Mouse (Mus musculus): ENCODE measurements around the gene Dgkh. TPM values are rescaled to one million over a fixed set of nuclear protein-coding genes. Genes with fewer than 3 reads are reported as not detected.
"Not testable (repeated sequence)": the region's sequence is repeated elsewhere in the genome, so short reads cannot be mapped to it uniquely, and the experiment has no call there.

Dgkh gene
- polyA plus RNA-seq, 1 experiment from 2014 or later: 0.26 TPM

DNA sequence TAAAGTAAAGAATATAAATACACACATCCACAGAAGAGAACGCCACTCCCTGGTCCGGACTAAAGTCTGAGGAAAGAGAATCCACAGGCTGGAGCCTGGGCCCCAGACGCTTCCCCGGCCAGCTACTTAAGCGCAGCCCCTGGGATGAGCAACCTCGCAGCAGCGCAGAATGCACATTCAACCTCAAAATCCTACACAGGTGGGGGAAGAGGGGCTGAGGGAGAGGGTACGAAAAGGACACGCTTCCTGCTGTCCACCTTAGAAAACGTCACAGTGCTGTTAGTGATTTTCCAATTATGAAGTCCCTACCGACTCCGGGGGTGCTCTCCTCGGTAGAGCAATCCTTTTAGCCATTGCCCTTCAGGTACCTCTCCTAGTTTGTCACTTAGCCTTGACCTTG, 6.6 kb downstream of the Dgkh start:
- 34% methylated on average over 13 of the region's 13 CpGs for WGBS (ENCODE audit: insufficient replicate concordance)
- Histone ChIP-seq H3K36me3 (ENCODE audit: control insufficient read depth, insufficient read depth) (no peaks in the 10 kb centered on the region), H3K9me3 (replicated peaks; ENCODE audit: control insufficient read depth, low read length) (no peaks in the 10 kb centered on the region), H3K4me1 (ENCODE audit: control insufficient read depth, low read depth, low read length) (peaks cover 6% of the 10 kb centered on the region), H3K4me3 (ENCODE audit: low read depth, low read length) (peak overlapping the region; percentile 65), H3K9ac (ENCODE audit: low read depth, low read length) (no peak overlapping the region), H3K4me2 (ENCODE audit: low read depth, low read length) (peak overlapping the region; percentile 67), H3K27me3 (ENCODE audit: control insufficient read depth, insufficient read depth, low read depth, low read length) (peaks cover 15% of the 10 kb centered on the region), H3K27ac (ENCODE audit: low read length) (no peak overlapping the region)
- ATAC-seq (ENCODE audit: low read depth): no peak

DNA sequence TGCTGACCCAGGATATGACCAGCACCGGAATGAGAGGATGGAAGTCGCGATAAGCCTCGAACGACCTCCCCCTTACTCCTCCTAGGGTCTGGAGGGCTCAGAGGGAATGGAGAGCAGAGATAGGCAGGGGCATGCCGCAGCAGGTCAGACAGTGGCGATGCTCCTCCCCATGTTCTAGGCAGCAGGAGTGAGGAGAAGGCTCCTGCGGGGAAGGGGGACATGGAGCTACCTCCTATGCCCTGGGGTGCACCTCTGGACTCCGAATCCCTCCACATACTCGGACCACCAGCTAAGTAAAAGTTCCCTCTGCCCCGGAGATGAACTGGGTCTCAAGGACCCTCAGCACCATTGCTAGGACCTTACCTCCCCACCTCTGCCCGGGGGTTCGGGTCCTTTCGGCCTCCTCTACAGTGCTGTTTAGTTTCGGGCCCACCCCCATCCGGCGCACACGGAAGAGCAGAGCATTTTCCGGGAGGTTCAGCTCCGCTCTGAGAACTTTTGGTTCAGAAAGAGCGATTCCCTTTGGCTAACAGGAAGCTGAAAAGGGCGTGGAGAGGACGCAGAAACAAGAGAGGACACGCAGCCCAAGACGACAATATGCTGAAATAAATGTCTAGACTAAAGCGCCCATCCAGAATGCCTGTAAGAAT, 7.1 kb downstream of the Dgkh start:
- Histone ChIP-seq H3K36me3 (ENCODE audit: control insufficient read depth, insufficient read depth) (no peaks in the 10 kb centered on the region), H3K4me1 (ENCODE audit: control insufficient read depth, low read depth, low read length) (peaks cover 6% of the 10 kb centered on the region), H3K27ac (ENCODE audit: low read length) (no peak overlapping the region), H3K9me3 (replicated peaks; ENCODE audit: control insufficient read depth, low read length) (no peaks in the 10 kb centered on the region), H3K4me3 (ENCODE audit: low read depth, low read length) (peak overlapping the region; percentile 65), H3K9ac (ENCODE audit: low read depth, low read length) (peak overlapping the region; percentile 20; the same call in 1 of the 2 replicates), H3K4me2 (ENCODE audit: low read depth, low read length) (peak overlapping the region; percentile 67), H3K27me3 (ENCODE audit: control insufficient read depth, insufficient read depth, low read depth, low read length) (peaks cover 11% of the 10 kb centered on the region)
- 2% methylated on average over 26 of the region's 26 CpGs for WGBS (ENCODE audit: insufficient replicate concordance)
- ATAC-seq (ENCODE audit: low read depth): peak; percentile 39

DNA sequence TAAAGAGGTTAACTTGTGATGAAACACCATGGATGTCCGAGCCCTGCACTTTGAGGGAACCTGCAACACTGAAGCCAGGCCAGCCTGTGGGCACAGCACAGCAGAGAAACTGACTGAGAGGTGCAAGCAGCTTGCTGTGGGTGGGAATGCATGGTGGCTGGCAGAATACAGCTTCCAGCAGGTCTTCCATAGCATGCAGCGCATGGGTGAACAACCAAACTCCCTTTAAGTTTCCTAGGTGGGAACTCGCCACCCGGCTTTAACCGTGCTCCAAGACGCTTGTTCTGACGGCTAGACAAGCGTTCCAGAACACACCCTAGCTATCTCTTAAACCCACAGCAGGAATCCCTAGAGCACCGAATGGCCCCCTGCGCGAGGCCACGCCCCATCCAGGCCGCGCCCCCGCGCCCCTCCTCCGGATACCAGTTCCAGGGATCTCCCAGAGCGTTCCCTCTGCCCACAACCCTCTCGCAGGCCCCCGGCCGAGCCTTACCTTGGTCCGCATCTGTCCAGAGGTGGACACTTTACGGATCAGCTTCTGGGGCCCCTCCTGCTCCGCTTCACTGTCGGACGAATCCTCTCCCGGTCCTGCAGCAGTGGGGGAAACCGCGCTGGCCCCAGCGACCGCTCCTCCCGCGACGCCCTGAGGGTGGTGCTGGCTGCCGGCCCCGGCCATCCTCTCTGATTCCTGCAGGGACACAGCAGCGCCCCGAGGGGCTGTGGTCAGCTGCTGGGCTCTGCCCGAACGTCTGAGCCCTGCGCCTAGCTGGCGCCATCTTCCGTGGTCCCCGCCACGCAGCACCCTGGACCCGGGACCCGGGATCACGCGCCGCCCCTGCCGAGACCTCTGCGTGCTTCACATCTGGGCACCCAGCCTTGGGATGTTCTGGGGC, 7.9 kb downstream of the Dgkh start:
- Histone ChIP-seq H3K36me3 (ENCODE audit: control insufficient read depth, insufficient read depth) (no peaks in the 10 kb centered on the region), H3K4me3 (ENCODE audit: low read depth, low read length) (peak overlapping the region; percentile 65), H3K27me3 (ENCODE audit: control insufficient read depth, insufficient read depth, low read depth, low read length) (peaks cover 8% of the 10 kb centered on the region), H3K4me1 (ENCODE audit: control insufficient read depth, low read depth, low read length) (peaks cover 6% of the 10 kb centered on the region), H3K9ac (ENCODE audit: low read depth, low read length) (peak overlapping the region; percentile 42; the same call in 1 of the 2 replicates), H3K27ac (ENCODE audit: low read length) (no peak overlapping the region), H3K9me3 (replicated peaks; ENCODE audit: control insufficient read depth, low read length) (no peaks in the 10 kb centered on the region), H3K4me2 (ENCODE audit: low read depth, low read length) (peak overlapping the region; percentile 67)
- peak; percentile 80 for ATAC-seq (ENCODE audit: low read depth)
- WGBS (ENCODE audit: insufficient replicate concordance): under 1% methylated on average over 52 of the region's 52 CpGs

DNA sequence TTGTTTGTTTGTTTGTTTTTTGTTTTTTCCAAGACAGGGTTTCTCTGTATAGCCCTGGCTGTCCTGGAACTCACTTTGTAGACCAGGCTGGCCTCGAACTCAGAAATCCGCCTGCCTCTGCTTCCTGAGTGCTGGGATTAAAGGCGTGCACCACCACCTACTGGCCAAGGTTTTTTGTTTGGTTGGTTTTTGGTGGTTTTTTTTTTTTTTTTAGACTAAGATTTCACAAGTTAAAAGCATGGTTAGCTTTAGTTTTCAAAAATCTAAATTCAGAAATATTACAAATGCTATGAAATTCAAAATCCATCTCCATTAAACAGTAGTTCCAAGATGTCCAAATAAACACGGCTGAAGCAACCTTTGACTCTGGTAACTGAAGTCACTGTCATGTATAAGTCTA, 8.9 kb downstream of the Dgkh start:
- 71% methylated on average over 4 of the region's 4 CpGs for WGBS (ENCODE audit: insufficient replicate concordance)
- H3K4me1 ChIP-seq (ENCODE audit: control insufficient read depth, low read depth, low read length); H3K4me2 ChIP-seq (ENCODE audit: low read depth, low read length); H3K9ac ChIP-seq (ENCODE audit: low read depth, low read length); ATAC-seq (ENCODE audit: low read depth); H3K9me3 ChIP-seq (replicated peaks; ENCODE audit: control insufficient read depth, low read length); H3K4me3 ChIP-seq (ENCODE audit: low read depth, low read length); H3K36me3 ChIP-seq (ENCODE audit: control insufficient read depth, insufficient read depth); H3K27me3 ChIP-seq (ENCODE audit: control insufficient read depth, insufficient read depth, low read depth, low read length); H3K27ac ChIP-seq (ENCODE audit: low read length): not testable (repeated sequence)

DNA sequence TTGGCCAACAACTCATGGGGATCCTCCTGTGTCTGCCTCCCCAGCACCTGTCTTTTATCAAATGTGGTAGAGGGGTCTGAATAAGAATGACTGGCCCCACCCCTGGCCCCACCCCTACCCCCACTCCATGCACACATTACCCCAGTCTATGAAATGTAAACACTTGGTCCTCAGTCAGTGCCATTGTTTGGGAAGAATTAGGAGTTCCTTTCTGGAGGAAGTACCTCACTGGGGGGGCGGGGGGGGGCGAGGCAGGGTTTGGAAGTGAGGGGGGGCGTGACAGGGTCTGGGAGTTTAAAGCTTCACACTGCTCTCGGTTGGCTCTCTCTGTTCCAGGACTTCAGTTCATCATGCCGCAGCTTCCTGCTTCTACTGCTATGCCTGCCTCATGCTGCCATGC, 10.5 kb downstream of the Dgkh start:
- Histone ChIP-seq H3K4me1 (ENCODE audit: control insufficient read depth, low read depth, low read length) (peaks cover 6% of the 10 kb centered on the region), H3K27me3 (ENCODE audit: control insufficient read depth, insufficient read depth, low read depth, low read length) (peaks cover 8% of the 10 kb centered on the region), H3K9ac (ENCODE audit: low read depth, low read length) (no peak overlapping the region), H3K36me3 (ENCODE audit: control insufficient read depth, insufficient read depth) (no peaks in the 10 kb centered on the region), H3K27ac (ENCODE audit: low read length) (no peak overlapping the region), H3K4me2 (ENCODE audit: low read depth, low read length) (no peak overlapping the region), H3K9me3 (replicated peaks; ENCODE audit: control insufficient read depth, low read length) (no peaks in the 10 kb centered on the region), H3K4me3 (ENCODE audit: low read depth, low read length) (no peak overlapping the region)
- WGBS (ENCODE audit: insufficient replicate concordance): 59% methylated on average over 5 of the region's 5 CpGs
- ATAC-seq (ENCODE audit: low read depth): no peak

DNA sequence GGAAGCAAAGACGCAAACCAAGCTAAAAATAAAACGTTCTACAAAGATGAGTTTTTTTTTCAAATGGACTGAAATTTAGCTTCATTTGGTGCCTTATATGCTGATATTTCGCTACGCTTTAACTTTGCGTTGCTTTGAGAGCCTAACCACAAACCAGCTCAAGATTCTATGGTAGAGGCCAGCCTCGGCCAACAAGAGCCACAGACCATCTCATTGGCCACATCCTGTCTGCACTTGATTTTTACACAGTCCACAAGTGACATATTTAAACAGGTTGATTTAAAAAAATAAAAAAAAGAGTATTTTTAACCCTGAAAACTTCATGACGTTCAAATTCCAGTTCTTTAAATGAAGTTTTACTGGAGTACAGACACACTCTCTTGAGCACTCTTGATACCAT, 16.5 kb downstream of the Dgkh start:
- H3K36me3 ChIP-seq (ENCODE audit: control insufficient read depth, insufficient read depth): no peaks in the 10 kb centered on the region
- H3K9me3 ChIP-seq (replicated peaks; ENCODE audit: control insufficient read depth, low read length): no peaks in the 10 kb centered on the region
- H3K4me3 ChIP-seq (ENCODE audit: low read depth, low read length): no peak overlapping the region
- H3K4me2 ChIP-seq (ENCODE audit: low read depth, low read length): no peak overlapping the region
- no peak for ATAC-seq (ENCODE audit: low read depth)
- WGBS (ENCODE audit: insufficient replicate concordance): 67% methylated on average over 7 of the region's 7 CpGs
- H3K27me3 ChIP-seq (ENCODE audit: control insufficient read depth, insufficient read depth, low read depth, low read length): no peaks in the 10 kb centered on the region
- H3K4me1 ChIP-seq (ENCODE audit: control insufficient read depth, low read depth, low read length): no peaks in the 10 kb centered on the region
- no peak overlapping the region for H3K9ac ChIP-seq (ENCODE audit: low read depth, low read length)
- H3K27ac ChIP-seq (ENCODE audit: low read length): no peak overlapping the region

DNA sequence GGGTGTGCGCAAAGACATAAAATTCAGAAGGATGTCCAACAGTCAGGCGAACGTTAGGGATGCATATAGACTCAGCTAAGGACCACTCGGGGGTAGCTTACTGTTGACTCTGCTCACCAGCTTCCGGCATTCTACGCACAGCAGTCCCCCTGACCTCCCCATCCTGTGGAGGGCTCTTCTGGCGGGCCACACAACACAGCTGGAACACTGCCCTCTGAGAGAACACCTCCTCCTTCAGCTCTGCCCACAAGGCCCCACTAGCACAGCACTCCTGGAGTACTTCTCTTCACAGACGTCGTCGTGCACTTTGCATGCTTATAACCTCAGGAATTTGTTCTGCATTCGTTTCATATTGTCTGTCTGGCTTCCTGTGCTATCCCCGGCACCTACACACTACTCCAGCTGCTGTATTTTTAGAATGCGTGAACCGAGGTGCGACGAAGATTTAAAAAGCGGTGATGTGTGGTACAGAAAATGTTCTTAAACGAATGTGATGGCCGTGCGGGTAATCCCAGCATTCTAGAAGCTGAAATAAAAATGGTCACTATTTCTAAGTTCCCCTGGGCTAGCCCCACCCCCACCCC, 19.9 kb downstream of the Dgkh start:
- no peak for ATAC-seq (ENCODE audit: low read depth)
- Histone ChIP-seq H3K4me3 (ENCODE audit: low read depth, low read length) (no peak overlapping the region), H3K27me3 (ENCODE audit: control insufficient read depth, insufficient read depth, low read depth, low read length) (no peaks in the 10 kb centered on the region), H3K4me2 (ENCODE audit: low read depth, low read length) (no peak overlapping the region), H3K27ac (ENCODE audit: low read length) (no peak overlapping the region), H3K36me3 (ENCODE audit: control insufficient read depth, insufficient read depth) (no peaks in the 10 kb centered on the region), H3K9me3 (replicated peaks; ENCODE audit: control insufficient read depth, low read length) (no peaks in the 10 kb centered on the region), H3K9ac (ENCODE audit: low read depth, low read length) (no peak overlapping the region), H3K4me1 (ENCODE audit: control insufficient read depth, low read depth, low read length) (no peaks in the 10 kb centered on the region)
- 60% methylated on average over 20 of the region's 20 CpGs for WGBS (ENCODE audit: insufficient replicate concordance)

DNA sequence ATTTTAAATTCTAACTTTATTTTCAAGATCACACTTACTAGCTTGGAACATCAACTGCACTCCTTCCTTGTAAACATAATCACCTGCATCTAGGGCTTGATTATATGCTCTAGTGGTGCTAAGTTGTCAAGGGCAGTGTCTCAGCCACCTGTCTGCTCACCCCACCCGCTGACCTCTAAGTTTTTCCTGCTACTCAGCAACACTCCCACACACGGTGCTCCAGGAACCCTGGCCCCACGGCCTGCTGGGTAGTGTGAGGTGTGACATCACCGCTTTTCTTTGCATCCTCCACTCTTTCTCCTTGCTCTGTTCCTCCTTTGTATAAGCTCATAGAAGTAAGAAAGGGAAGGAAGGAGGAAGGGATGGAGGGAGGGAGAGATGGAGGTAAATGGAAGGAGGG, 21.9 kb downstream of the Dgkh start:
- no peak overlapping the region for H3K27ac ChIP-seq (ENCODE audit: low read length)
- no peak overlapping the region for H3K4me3 ChIP-seq (ENCODE audit: low read depth, low read length)
- H3K4me1 ChIP-seq (ENCODE audit: control insufficient read depth, low read depth, low read length): no peaks in the 10 kb centered on the region
- H3K27me3 ChIP-seq (ENCODE audit: control insufficient read depth, insufficient read depth, low read depth, low read length): no peaks in the 10 kb centered on the region
- H3K9ac ChIP-seq (ENCODE audit: low read depth, low read length): no peak overlapping the region
- no peaks in the 10 kb centered on the region for H3K36me3 ChIP-seq (ENCODE audit: control insufficient read depth, insufficient read depth)
- H3K4me2 ChIP-seq (ENCODE audit: low read depth, low read length): no peak overlapping the region
- 44% methylated on average over 4 of the region's 4 CpGs for WGBS (ENCODE audit: insufficient replicate concordance)
- no peaks in the 10 kb centered on the region for H3K9me3 ChIP-seq (replicated peaks; ENCODE audit: control insufficient read depth, low read length)
- no peak for ATAC-seq (ENCODE audit: low read depth)

DNA sequence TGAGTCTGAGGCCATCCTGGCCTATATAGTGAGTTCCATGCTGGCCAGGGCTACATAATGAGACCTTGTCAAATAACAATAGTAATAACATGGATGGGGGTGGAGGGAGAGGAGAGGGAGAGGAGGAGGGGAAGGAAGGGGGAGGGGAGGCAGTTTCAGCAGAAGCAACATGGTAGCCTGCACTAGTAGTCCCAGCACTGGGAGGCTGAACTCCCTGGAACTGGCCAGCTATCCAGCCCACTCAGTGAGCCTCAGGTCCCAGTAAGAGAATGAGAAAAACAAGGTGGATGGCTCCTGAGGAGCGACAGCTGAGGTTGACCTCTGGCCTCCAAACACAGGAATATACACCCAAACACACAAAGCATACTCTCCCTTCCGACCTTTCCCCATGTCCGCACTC, 27.0 kb downstream of the Dgkh start:
- Histone ChIP-seq H3K4me3 (ENCODE audit: low read depth, low read length) (no peak overlapping the region), H3K36me3 (ENCODE audit: control insufficient read depth, insufficient read depth) (no peaks in the 10 kb centered on the region), H3K4me1 (ENCODE audit: control insufficient read depth, low read depth, low read length) (no peaks in the 10 kb centered on the region; the same call in 1 of the 2 replicates), H3K4me2 (ENCODE audit: low read depth, low read length) (no peak overlapping the region), H3K9ac (ENCODE audit: low read depth, low read length) (no peak overlapping the region), H3K27ac (ENCODE audit: low read length) (no peak overlapping the region), H3K9me3 (replicated peaks; ENCODE audit: control insufficient read depth, low read length) (no peaks in the 10 kb centered on the region), H3K27me3 (ENCODE audit: control insufficient read depth, insufficient read depth, low read depth, low read length) (no peaks in the 10 kb centered on the region)
- no peak for ATAC-seq (ENCODE audit: low read depth)
- WGBS (ENCODE audit: insufficient replicate concordance): 67% methylated on average over 3 of the region's 3 CpGs

Data from liver, embryonic 16.5 days (tissue).